Mouse (Mus musculus) limb, embryonic 11.5 days (tissue): Measurements from ENCODE around the gene Mief2. TPM values are rescaled to one million over a fixed set of nuclear protein-coding genes. Genes with fewer than 3 reads are reported as not detected.

Source experiments
- ATAC-seq: fragments of 200-750 bp; cut with Nextera tagmentation; 2 replicates; pipeline ENCODE4 v1.8.0; 2017; ENCODE audit warnings: low read depth; ENCODE audit not compliant: insufficient number of reproducible peaks, low FRiP score, low TSS enrichment
- DNase-seq: peaks from one replicate; pipeline ENCODE4 v3.0.0-alpha.2; 2015; ENCODE audit warnings: low spot score
- H3K27ac ChIP-seq: fragments of 300-500 bp; sonication (generic); replicated peaks from 2 replicates; pipeline ENCODE4 v1.5.1; 2014; ENCODE audit warnings: low read depth, mild to moderate bottlenecking, low read length
- H3K27me3 ChIP-seq: fragments of 300-500 bp; sonication (generic); 2 replicates; pipeline ENCODE4 v1.6.1; 2014; ENCODE audit warnings: mild to moderate bottlenecking, low read length, mixed read lengths; ENCODE audit not compliant: control insufficient read depth, insufficient read depth
- H3K36me3 ChIP-seq: fragments of 300-500 bp; sonication (generic); 2 replicates; pipeline ENCODE4 v1.6.1; 2014; ENCODE audit warnings: mild to moderate bottlenecking, low read length, moderate library complexity, mixed read lengths; ENCODE audit not compliant: control insufficient read depth, insufficient read depth
- H3K4me1 ChIP-seq: fragments of 300-500 bp; sonication (generic); 2 replicates; pipeline ENCODE4 v1.6.1; 2014; ENCODE audit warnings: low read length, mixed read lengths; ENCODE audit not compliant: control insufficient read depth, insufficient read depth
- H3K4me2 ChIP-seq: fragments of 300-500 bp; sonication (generic); 2 replicates; pipeline ENCODE4 v1.6.1; 2014; ENCODE audit warnings: low read depth, mild to moderate bottlenecking, moderate library complexity; ENCODE audit not compliant: severe bottlenecking
- H3K4me3 ChIP-seq: fragments of 300-500 bp; sonication (generic); 2 replicates; pipeline ENCODE4 v1.5.1; 2014; ENCODE audit warnings: low read depth, low read length
- H3K9ac ChIP-seq: fragments of 300-500 bp; sonication (generic); 2 replicates; pipeline ENCODE4 v1.6.1; 2014; ENCODE audit warnings: mild to moderate bottlenecking, low read length
- H3K9me3 ChIP-seq: fragments of 300-500 bp; sonication (generic); 2 replicates; pipeline ENCODE4 v1.6.1; 2016; ENCODE audit warnings: low read length; ENCODE audit not compliant: control insufficient read depth
- WGBS: fragments of 180-500 bp; shearing (Covaris S2); extraction: QIAGEN DNeasy Blood & Tissue Kit; methylation state at CpG from one replicate; pipeline ENCODE4 v1.1.7; 2014; 5-methylcytosine and 5-hydroxymethylcytosine counted together
- polyA plus RNA-seq: library from polyadenylated mRNA; unstranded; fragments of >200 nt; fragmentation: Nextera tagmentation; extraction: Ambion mirVana; gene quantifications from 2 replicates; pipeline ENCODE4 v1.2.1, GENCODE M21; 2014

Gene Mief2
- 15.0 and 15.6 TPM in 2 replicates for polyA plus RNA-seq

DNA sequence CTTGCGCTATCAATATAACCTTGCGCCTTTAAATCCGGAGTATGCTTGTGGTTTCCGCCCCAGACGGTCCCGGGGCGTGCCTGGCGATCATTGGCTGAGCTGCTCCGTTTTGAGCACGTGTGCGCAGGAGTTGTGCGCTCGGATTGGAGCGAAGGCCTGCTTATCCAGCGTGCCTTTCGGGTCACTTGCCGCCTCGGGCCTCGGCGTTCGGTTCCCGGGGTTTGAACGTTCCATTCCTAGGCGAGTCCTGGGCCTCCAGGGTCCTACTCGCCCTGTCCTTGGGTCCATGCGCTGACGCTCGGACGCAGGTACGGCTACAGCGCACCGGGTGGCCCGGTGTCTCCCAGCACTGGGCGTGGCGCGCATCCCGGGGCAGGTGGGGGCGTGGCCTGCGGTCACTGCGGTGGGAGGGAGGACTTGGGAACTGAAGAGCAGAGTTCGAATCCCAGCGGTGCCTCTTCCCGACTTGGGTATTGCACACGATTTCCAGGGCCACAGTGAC lies at the start of gene Mief2:
Mief2 (plus strand) TSS at position 139 of the 502 bp plus-strand sequence.
- WGBS: under 1% methylated on average over 44 of the region's 44 CpGs
- DNase-seq: peak; percentile 92
- H3K27ac ChIP-seq: peak within 1 kb of the TSS; percentile 60
- H3K4me1 ChIP-seq: peaks cover 10% of the 10 kb centered on the region
- peak within 1 kb of the TSS; percentile 67 for H3K4me3 ChIP-seq
- peaks cover 7% of the 10 kb centered on the region; the same call in 1 of the 2 replicates for H3K36me3 ChIP-seq
- peak; percentile 89 for ATAC-seq
- peak within 1 kb of the TSS; percentile 75 for H3K4me2 ChIP-seq
- no peaks in the 10 kb centered on the region for H3K9me3 ChIP-seq
- peak within 1 kb of the TSS; percentile 66; the same call in 1 of the 2 replicates for H3K9ac ChIP-seq
- no peaks in the 10 kb centered on the region for H3K27me3 ChIP-seq

DNA sequence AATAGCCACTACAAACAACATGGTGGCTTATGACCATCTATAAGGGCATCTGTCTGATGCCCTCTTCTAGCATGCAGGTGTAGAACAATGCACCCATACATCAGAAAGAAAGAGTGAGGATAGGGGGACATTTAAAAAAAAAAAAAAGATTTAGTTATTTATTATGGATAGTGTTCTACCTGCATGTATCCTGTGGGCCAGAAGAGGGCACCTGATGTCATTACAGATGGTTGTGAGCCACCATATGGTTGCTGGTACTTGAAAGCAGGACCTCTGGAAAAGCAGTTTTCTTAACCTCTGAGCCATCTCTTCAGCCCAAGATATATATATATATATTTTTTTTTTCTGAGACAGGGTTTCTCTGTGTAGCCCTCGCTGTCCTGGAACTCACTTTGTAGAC lies 32.0 kb upstream of the Mief2 start:
- no peak overlapping the region for H3K4me3 ChIP-seq
- H3K9ac ChIP-seq: no peak overlapping the region
- no peaks in the 10 kb centered on the region for H3K27me3 ChIP-seq
- no peak overlapping the region for H3K27ac ChIP-seq
- H3K4me2 ChIP-seq: no peak overlapping the region
- DNase-seq (no peak), ATAC-seq (no peak)
- H3K4me1 ChIP-seq: peaks cover 5% of the 10 kb centered on the region
- no peaks in the 10 kb centered on the region for H3K36me3 ChIP-seq
- 61% methylated on average over 1 of the region's 1 CpGs for WGBS
- no peaks in the 10 kb centered on the region for H3K9me3 ChIP-seq

DNA sequence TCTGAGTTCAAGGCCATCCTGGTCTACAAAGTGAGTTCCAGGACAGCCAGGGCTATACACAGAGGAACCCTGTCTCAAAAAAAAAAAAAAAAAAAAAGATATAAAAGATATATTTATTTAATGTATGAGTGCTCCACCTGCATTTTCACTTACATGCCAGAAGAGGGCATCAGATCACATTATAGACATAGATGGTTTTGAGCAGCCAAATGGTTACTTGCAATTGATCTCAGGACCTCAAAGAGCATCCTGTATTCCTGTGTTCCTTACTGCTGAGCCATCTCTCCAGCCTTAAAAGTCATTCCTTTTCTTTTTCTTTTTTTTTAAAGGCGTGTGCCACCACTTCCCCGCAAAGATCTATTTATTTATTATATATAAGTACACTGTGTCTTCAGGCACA lies 30.6 kb upstream of the Mief2 start:
- WGBS: 76% methylated on average over 2 of the region's 2 CpGs

DNA sequence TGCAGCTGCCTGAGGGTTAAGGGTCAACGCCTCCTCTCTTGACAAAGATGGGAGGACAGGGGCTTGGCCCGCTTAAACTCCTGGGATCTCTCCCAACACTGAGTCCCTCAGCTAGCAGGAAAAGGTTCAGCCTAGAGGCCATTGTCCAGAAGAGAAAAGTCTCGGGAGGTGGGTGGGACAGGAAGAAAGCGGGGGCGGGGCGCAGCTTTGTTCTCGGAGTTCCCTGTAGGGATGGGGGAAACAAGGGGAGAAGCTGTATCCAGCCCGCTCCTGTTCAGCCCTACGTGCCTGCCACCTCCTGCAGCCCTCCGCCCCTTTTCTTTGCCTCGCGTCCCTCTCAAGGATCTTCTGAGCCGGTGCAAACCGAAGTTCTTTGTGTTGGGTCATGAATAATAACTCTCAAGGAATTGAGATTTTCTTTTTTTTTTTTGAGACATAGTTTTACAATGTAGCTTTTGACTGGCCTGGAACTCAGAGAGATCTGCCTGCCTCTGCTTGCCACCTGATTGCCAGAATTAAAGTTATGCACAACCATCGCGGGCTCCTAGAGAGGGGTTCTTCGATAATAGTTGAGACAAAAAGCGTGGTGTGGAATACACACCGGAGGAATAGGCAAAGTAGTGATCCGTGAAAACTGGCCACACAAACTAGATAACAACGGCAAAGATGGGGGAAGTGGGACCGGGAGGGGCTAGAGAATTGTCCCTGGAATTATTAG lies 29.2 kb upstream of the Mief2 start:
- Histone ChIP-seq H3K9ac (peak overlapping the region; percentile 94), H3K27me3 (no peaks in the 10 kb centered on the region), H3K27ac (peak overlapping the region; percentile 83), H3K4me2 (peak overlapping the region; percentile 78), H3K4me1 (peaks cover 10% of the 10 kb centered on the region), H3K9me3 (no peaks in the 10 kb centered on the region), H3K36me3 (no peaks in the 10 kb centered on the region), H3K4me3 (peak overlapping the region; percentile 83)
- peak; percentile 54 for ATAC-seq
- WGBS: 6% methylated on average over 22 of the region's 22 CpGs
- DNase-seq: peak; percentile 88

More for the DNA sequence above, 30.6 kb upstream of the Mief2 start:
- ATAC-seq (no peak), DNase-seq (no peak)
- Histone ChIP-seq H3K4me2 (no peak overlapping the region), H3K27me3 (no peaks in the 10 kb centered on the region), H3K36me3 (no peaks in the 10 kb centered on the region), H3K4me3 (no peak overlapping the region), H3K4me1 (peaks cover 6% of the 10 kb centered on the region), H3K27ac (no peak overlapping the region), H3K9ac (no peak overlapping the region), H3K9me3 (no peaks in the 10 kb centered on the region)

DNA sequence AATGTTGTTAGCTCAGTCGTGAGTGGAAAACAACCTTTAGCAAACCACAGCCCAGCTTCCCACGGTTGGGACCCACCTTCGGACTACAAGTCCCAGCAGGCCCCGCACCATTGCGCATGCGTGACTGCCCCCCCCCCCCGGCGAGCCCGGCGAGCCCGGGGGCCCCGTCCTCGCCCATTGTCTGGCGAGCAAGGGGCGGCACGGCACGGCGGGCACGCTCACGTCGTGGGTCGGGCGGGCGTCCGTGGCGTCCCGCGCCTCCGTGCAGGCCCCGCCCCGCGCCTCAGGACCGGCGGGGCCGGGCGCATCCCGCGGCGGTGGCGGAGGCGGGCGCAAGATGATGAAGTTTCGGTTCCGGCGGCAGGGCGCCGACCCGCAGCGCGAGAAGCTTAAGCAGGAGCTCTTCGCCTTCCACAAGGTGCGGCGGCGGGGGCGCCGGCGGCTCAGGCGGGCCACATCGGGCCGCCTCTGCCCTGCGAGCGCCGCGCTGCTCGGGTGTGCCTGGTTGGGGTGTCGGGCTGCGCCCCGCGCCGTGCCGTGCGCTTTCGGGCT lies 28.6 kb upstream of the Mief2 start, which contains the start of gene Llgl1:
Llgl1 (plus strand) TSS at position 200 of the 552 bp plus-strand sequence.
- peak; percentile 85 for ATAC-seq
- 0 out of 2 replicates have a peak, but pooled peaks cover 2% of the 10 kb centered on the region for H3K36me3 ChIP-seq
- DNase-seq: peak; percentile 98
- H3K4me3 ChIP-seq: peak within 1 kb of the TSS; percentile 83
- H3K9ac ChIP-seq: peak within 1 kb of the TSS; percentile 94
- no peaks in the 10 kb centered on the region for H3K9me3 ChIP-seq
- H3K4me2 ChIP-seq: peak within 1 kb of the TSS; percentile 78
- under 1% methylated on average over 55 of the region's 73 CpGs for WGBS
- peaks cover 10% of the 10 kb centered on the region for H3K4me1 ChIP-seq
- H3K27me3 ChIP-seq: no peaks in the 10 kb centered on the region
- peak within 1 kb of the TSS; percentile 83 for H3K27ac ChIP-seq

DNA sequence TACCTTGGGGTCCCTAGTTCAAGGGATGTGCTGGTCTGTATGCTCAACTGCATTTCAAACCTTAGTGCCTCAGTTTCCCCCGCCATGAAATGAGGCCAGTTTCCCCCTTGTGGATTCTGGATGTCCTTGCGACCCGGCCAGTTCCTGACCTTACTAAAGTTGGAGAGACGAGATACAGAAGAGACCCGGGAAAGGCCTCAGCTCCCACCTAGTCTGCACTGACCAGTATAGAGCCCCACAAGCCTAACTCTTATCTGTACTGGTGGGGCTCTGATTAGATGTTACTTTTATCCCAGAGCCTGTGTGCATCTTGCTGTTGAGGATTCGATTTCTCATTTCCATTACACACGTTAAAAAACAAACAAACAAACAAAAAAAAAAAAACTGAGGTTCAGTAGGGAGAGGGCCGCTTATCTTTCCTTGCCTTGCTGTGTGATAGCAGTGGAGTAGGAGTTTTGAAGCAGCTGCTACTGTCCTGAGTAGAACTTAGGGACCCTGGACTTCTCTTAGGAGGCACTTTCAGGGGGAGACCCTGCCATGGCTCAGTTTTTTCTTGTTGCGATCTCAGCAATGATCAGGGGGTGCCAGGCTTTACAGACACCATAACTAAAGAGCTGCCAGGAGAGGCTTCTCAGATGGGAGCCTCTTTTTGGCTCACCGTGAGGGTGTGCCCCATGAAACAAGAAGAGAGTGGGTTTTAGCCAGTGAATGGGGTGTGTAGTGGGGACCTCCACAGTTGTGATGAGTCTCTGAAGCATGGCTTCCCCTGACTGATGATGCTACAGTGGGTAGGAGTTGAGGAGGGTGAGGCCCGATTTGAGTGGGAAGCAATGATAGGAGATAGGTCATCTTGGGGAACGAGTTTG lies 27.6 kb upstream of the Mief2 start:
- peaks cover 10% of the 10 kb centered on the region for H3K4me1 ChIP-seq
- WGBS: 32% methylated on average over 12 of the region's 12 CpGs
- H3K9ac ChIP-seq: peak overlapping the region; percentile 94
- ATAC-seq (no peak), DNase-seq (peak; percentile 38)
- H3K4me3 ChIP-seq: peak overlapping the region; percentile 83
- no peak overlapping the region for H3K27ac ChIP-seq
- peaks cover 5% of the 10 kb centered on the region; the same call in 1 of the 2 replicates for H3K36me3 ChIP-seq
- peak overlapping the region; percentile 78 for H3K4me2 ChIP-seq
- H3K9me3 ChIP-seq: no peaks in the 10 kb centered on the region
- no peaks in the 10 kb centered on the region for H3K27me3 ChIP-seq

DNA sequence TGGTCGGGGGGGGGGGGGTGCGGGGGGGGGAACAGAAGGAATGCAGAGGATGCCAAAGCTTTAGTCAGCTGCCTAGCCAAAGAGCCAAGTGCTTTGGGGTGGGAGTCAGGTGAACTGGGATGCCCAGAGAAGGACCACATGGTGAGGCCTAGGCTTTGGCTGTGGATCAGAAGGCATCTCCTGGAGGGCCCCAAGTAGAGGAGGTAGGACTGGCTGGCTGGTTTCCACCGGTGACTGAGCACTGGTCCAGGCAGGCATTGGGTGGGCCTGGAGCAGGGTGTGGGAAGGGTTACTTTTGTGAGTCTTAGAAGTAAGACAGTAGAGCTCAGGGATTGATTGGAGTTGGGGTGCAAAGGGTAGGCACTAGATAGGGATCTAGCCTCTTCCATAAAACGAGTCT lies 26.6 kb upstream of the Mief2 start:
- 87% methylated on average over 3 of the region's 4 CpGs for WGBS
- no peak overlapping the region for H3K27ac ChIP-seq
- no peak overlapping the region for H3K4me2 ChIP-seq
- H3K9ac ChIP-seq: no peak overlapping the region
- peaks cover 13% of the 10 kb centered on the region for H3K36me3 ChIP-seq
- H3K4me3 ChIP-seq: no peak overlapping the region
- H3K4me1 ChIP-seq: peaks cover 10% of the 10 kb centered on the region
- DNase-seq (no peak), ATAC-seq (no peak)
- H3K9me3 ChIP-seq: no peaks in the 10 kb centered on the region
- H3K27me3 ChIP-seq: no peaks in the 10 kb centered on the region

DNA sequence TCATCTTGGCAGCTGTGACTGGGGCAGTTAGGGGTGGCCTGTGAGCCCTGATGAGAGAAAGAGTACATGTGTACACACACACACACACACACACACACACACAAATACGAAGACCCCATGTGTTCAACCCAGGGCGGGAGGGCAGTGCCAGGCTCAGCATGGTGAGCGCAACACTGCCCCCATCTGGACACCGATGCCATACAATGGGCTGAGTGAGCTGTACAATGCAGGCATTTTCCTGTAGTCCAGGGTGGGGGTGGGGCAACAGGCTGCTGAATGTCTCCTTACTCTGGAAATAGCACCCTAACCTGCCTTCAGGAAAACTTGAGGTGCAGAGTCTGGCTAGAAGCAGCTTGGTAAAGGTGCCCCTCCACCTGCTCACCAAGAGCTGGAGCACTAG lies 25.1 kb upstream of the Mief2 start:
- H3K27ac ChIP-seq: no peak overlapping the region
- no peaks in the 10 kb centered on the region for H3K9me3 ChIP-seq
- H3K4me3 ChIP-seq: no peak overlapping the region
- WGBS: 50% methylated on average over 4 of the region's 4 CpGs
- H3K27me3 ChIP-seq: no peaks in the 10 kb centered on the region
- H3K9ac ChIP-seq: no peak overlapping the region
- DNase-seq (peak; percentile 83), ATAC-seq (no peak; the same call in 1 of the 2 replicates)
- peaks cover 10% of the 10 kb centered on the region for H3K4me1 ChIP-seq
- peaks cover 25% of the 10 kb centered on the region for H3K36me3 ChIP-seq
- no peak overlapping the region for H3K4me2 ChIP-seq
